Mouse (Mus musculus): ENCODE measurements at regions not wholly inside any gene's neighbourhood (a gene's known extent, or its start where the extent isn't known, plus 50 kb on each side); places are given as distances from the start of the nearest gene placed in this dataset.

DNA sequence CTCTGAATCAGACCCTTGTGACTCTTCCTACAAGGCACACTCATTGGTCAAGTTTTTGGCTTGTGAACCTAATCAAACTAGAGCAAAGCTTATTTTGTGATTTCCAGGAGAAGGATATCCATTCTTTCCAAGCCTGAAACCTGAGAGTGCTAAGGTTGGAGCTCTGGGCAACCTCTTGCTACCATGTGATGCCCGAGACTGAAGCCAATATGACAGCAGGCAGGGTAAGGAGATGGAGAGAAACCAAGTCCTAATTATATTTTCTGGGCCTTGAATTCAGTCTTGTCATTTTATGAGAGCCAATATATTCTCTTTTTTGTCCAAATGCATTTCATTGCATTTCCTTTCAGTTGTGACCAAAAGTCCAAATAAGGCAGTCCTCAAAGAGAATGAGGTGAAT lies 434.5 kb downstream of the 9330182O14Rik start:
- DNase-seq (ENCODE audit: low spot score) = no peak
- Histone ChIP-seq H3K4me1 (replicated peaks) (no peaks in the 10 kb centered on the region), H3K27ac (no peak overlapping the region), H3K9me3 (no peaks in the 10 kb centered on the region), H3K27me3 (ENCODE audit: insufficient read depth, poor library complexity, severe bottlenecking) (no peaks in the 10 kb centered on the region), H3K36me3 (no peaks in the 10 kb centered on the region), H3K4me3 (no peak overlapping the region)
- WGBS = 80% methylated on average over 1 of the region's 1 CpGs

All from hindbrain, embryonic 10.5 days (tissue).